Mouse (Mus musculus) neural tube, embryonic 13.5 days (tissue): Measurements from ENCODE around the gene Tirap. TPM values are rescaled to one million over a fixed set of nuclear protein-coding genes. Genes with fewer than 3 reads are reported as not detected.

ENCODE experiments used
- ATAC-seq: fragments of 200-750 bp; cut with Nextera tagmentation; 2 replicates; pipeline ENCODE4 v1.8.0; 2017; ENCODE audit warnings: low read depth, mild to moderate bottlenecking, moderate TSS enrichment, moderate library complexity
- H3K27ac ChIP-seq: fragments of 300-500 bp; sonication (generic); replicated peaks from 2 replicates; pipeline ENCODE4 v1.5.1; 2015; ENCODE audit warnings: moderate library complexity, mild to moderate bottlenecking, inconsistent platforms
- H3K27me3 ChIP-seq: fragments of 300-500 bp; sonication (generic); 2 replicates; pipeline ENCODE4 v1.6.1; 2015; ENCODE audit warnings: mild to moderate bottlenecking, inconsistent platforms
- H3K36me3 ChIP-seq: fragments of 300-500 bp; sonication (generic); 2 replicates; pipeline ENCODE4 v1.6.1; 2015; ENCODE audit warnings: mild to moderate bottlenecking, inconsistent platforms
- H3K4me1 ChIP-seq: fragments of 300-500 bp; sonication (generic); replicated peaks from 2 replicates; pipeline ENCODE4 v1.6.1; 2015; ENCODE audit warnings: inconsistent platforms
- H3K4me2 ChIP-seq: fragments of 300-500 bp; sonication (generic); 2 replicates; pipeline ENCODE4 v1.6.1; 2015; ENCODE audit warnings: inconsistent platforms, mild to moderate bottlenecking, moderate library complexity
- H3K4me3 ChIP-seq: fragments of 300-500 bp; sonication (generic); 2 replicates; pipeline ENCODE4 v1.5.1; 2015; ENCODE audit warnings: mild to moderate bottlenecking, inconsistent platforms
- H3K9ac ChIP-seq: fragments of 300-500 bp; sonication (generic); 2 replicates; pipeline ENCODE4 v1.6.1; 2015; ENCODE audit warnings: moderate library complexity, mild to moderate bottlenecking, inconsistent platforms
- H3K9me3 ChIP-seq: fragments of 300-500 bp; sonication (generic); 2 replicates; pipeline ENCODE4 v1.6.1; 2016; ENCODE audit warnings: inconsistent platforms
- WGBS: fragments of 180-500 bp; shearing (Covaris S2); methylation state at CpG from one replicate; pipeline ENCODE4 v1.1.7; 2015; 5-methylcytosine and 5-hydroxymethylcytosine counted together
- polyA plus RNA-seq: library from polyadenylated mRNA; unstranded; fragments of >200 nt; fragmentation: Nextera tagmentation; extraction: Ambion mirVana; gene quantifications from 2 replicates; pipeline ENCODE4 v1.2.1, GENCODE M21; 2015

Tirap gene
- polyA plus RNA-seq, 1 experiment from 2014 or later = 6.6 TPM

GRCm38 (mm10) chr9:35139231-35139744 is 60.8 kb downstream of the Tirap start:
- Histone ChIP-seq H3K4me3 (no peak overlapping the region), H3K27me3 (no peaks in the 10 kb centered on the region), H3K36me3 (no peaks in the 10 kb centered on the region), H3K9ac (no peak overlapping the region), H3K27ac (no peak overlapping the region), H3K9me3 (no peaks in the 10 kb centered on the region), H3K4me1 (0 out of 2 replicates have a peak, but pooled peaks cover 6% of the 10 kb centered on the region), H3K4me2 (no peak overlapping the region)
- ATAC-seq = no peak
- WGBS = 85% methylated on average over 5 of the region's 5 CpGs

DNA sequence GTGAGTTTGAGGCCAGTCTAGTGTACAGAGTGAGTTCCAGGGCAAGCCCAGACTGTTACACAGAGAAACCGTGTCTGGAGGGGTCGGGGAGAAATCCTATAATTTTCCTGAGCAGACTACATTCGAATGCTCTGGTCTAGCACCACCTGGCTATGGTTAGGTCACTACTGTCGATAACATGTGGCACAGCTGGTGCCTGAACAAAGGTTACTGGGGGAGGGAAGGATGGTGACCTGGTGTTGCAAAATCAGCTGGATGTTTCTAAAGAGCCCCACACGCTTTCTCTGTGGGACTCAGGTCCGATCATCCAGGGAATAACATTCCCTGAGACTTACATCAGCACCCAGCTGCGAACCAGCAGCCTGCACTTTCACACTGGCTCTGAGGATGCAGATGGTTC is 62.1 kb downstream of the Tirap start:
- Histone ChIP-seq H3K9ac (no peak overlapping the region), H3K4me3 (no peak overlapping the region), H3K36me3 (no peaks in the 10 kb centered on the region), H3K4me1 (0 out of 2 replicates have a peak, but pooled peaks cover 6% of the 10 kb centered on the region), H3K27me3 (no peaks in the 10 kb centered on the region), H3K27ac (no peak overlapping the region), H3K9me3 (no peaks in the 10 kb centered on the region), H3K4me2 (no peak overlapping the region)
- no peak for ATAC-seq
- 74% methylated on average over 7 of the region's 7 CpGs for WGBS

- 65% methylated on average over 6 of the region's 6 CpGs for WGBS
- no peaks in the 10 kb centered on the region for H3K9me3 ChIP-seq
- H3K4me1 ChIP-seq = 0 out of 2 replicates have a peak, but pooled peaks cover 6% of the 10 kb centered on the region
- ATAC-seq = no peak
- H3K36me3 ChIP-seq = no peaks in the 10 kb centered on the region
- no peaks in the 10 kb centered on the region for H3K27me3 ChIP-seq
- H3K27ac ChIP-seq = no peak overlapping the region
- H3K9ac ChIP-seq = no peak overlapping the region
- no peak overlapping the region for H3K4me3 ChIP-seq
- H3K4me2 ChIP-seq = no peak overlapping the region
These were observed 64.5 kb downstream of the Tirap start for GRCm38 (mm10) chr9:35135575-35135974.

Other genes starting within 250 kb of the Tirap start
- gene St3gal4, start 81.0 kb downstream of the Tirap start, polyA plus RNA-seq = 7.6 and 11.5 TPM in 2 replicates
- gene Dcps, start 24.2 kb downstream of the Tirap start, polyA plus RNA-seq = 70.9 and 72.5 TPM in 2 replicates
- gene Srpr, start 116 bp downstream of the Tirap start, polyA plus RNA-seq = 65.6 and 73.9 TPM in 2 replicates
- 41.4 and 43.1 TPM in 2 replicates for gene Foxred1, start 10.8 kb upstream of the Tirap start, polyA plus RNA-seq
- 63.8 and 74.8 TPM in 2 replicates for gene Fam118b, start 67.5 kb upstream of the Tirap start, polyA plus RNA-seq
- gene Rpusd4, start 67.6 kb upstream of the Tirap start, polyA plus RNA-seq = 19.8 and 20.9 TPM in 2 replicates
- 3.5 and 4.0 TPM in 2 replicates for gene Cdon, start 220.8 kb upstream of the Tirap start, polyA plus RNA-seq